Mouse (Mus musculus) neural tube, embryonic 12.5 days (tissue): ENCODE measurements around the gene Nop9. TPM values are rescaled to one million over a fixed set of nuclear protein-coding genes. Genes with fewer than 3 reads are reported as not detected.

Source experiments
- ATAC-seq: fragments of 200-750 bp; cut with Nextera tagmentation; 2 replicates; pipeline ENCODE4 v1.8.0; 2017; ENCODE audit warnings: low read depth, mild to moderate bottlenecking, moderate TSS enrichment, moderate library complexity; ENCODE audit not compliant: low FRiP score
- H3K27ac ChIP-seq: fragments of 300-500 bp; sonication (generic); 2 replicates; pipeline ENCODE4 v1.5.1; 2016
- H3K27me3 ChIP-seq: fragments of 300-500 bp; sonication (generic); replicated peaks from 2 replicates; pipeline ENCODE4 v1.6.1; 2016; ENCODE audit warnings: mild to moderate bottlenecking
- H3K36me3 ChIP-seq: fragments of 300-500 bp; sonication (generic); 2 replicates; pipeline ENCODE4 v1.6.1; 2016; ENCODE audit warnings: mild to moderate bottlenecking
- H3K4me1 ChIP-seq: fragments of 300-500 bp; sonication (generic); 2 replicates; pipeline ENCODE4 v1.6.1; 2016
- H3K4me2 ChIP-seq: fragments of 300-500 bp; sonication (generic); replicated peaks from 2 replicates; pipeline ENCODE4 v1.6.1; 2016; ENCODE audit warnings: mild to moderate bottlenecking
- H3K4me3 ChIP-seq: fragments of 300-500 bp; sonication (generic); 2 replicates; pipeline ENCODE4 v1.5.1; 2016
- H3K9ac ChIP-seq: fragments of 300-500 bp; sonication (generic); 2 replicates; pipeline ENCODE4 v1.6.1; 2016; ENCODE audit warnings: mild to moderate bottlenecking
- H3K9me3 ChIP-seq: fragments of 300-500 bp; sonication (generic); 2 replicates; pipeline ENCODE4 v1.6.1; 2016; ENCODE audit warnings: mild to moderate bottlenecking
- WGBS: fragments of 180-500 bp; shearing (Covaris S2); methylation state at CpG from one replicate; pipeline ENCODE4 v1.1.7; 2016; 5-methylcytosine and 5-hydroxymethylcytosine counted together
- polyA plus RNA-seq: library from polyadenylated mRNA; unstranded; fragments of >200 nt; fragmentation: Nextera tagmentation; extraction: Ambion mirVana; gene quantifications from 2 replicates; pipeline ENCODE4 v1.2.1, GENCODE M21; 2016

The Nop9 gene
- polyA plus RNA-seq, 1 experiment from 2014 or later = 47.0 TPM

GRCm38 (mm10) chr14:55716884-55717283 lies 28.6 kb upstream of the Nop9 start:
- ATAC-seq = no peak
- no peak overlapping the region for H3K9ac ChIP-seq
- H3K4me2 ChIP-seq = no peak overlapping the region
- peaks cover 26% of the 10 kb centered on the region for H3K36me3 ChIP-seq
- H3K27ac ChIP-seq = no peak overlapping the region
- H3K4me1 ChIP-seq = 0 out of 2 replicates have a peak, but pooled peaks cover 3% of the 10 kb centered on the region
- WGBS = 74% methylated on average over 8 of the region's 8 CpGs
- H3K4me3 ChIP-seq = no peak overlapping the region
- H3K9me3 ChIP-seq = no peaks in the 10 kb centered on the region
- peaks cover 22% of the 10 kb centered on the region for H3K27me3 ChIP-seq

DNA sequence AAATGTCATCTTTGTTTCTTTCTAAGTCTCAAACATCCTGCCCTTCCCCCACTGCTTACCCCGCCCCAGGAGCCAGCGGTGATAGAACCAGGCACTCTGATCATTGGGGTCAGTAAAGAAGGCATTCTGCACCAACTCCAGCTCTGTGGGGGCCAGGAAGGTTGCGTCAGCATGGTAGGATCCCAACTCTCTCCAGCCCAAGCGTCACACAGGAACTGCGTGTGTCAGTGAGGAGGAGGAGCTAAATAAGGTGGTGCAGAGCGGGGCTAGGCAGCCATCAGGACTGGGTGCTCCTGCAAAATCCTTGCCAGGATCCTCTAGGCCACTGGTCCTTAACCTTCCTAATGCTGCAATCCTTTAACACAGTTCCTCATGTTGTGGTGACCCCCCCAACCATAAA lies 25.8 kb upstream of the Nop9 start:
- Histone ChIP-seq H3K27me3 (no peaks in the 10 kb centered on the region), H3K27ac (no peak overlapping the region), H3K36me3 (peaks cover 26% of the 10 kb centered on the region), H3K9me3 (no peaks in the 10 kb centered on the region), H3K4me1 (0 out of 2 replicates have a peak, but pooled peaks cover 4% of the 10 kb centered on the region), H3K9ac (no peak overlapping the region), H3K4me3 (no peak overlapping the region), H3K4me2 (no peak overlapping the region)
- no peak for ATAC-seq
- WGBS = 88% methylated on average over 6 of the region's 6 CpGs

DNA sequence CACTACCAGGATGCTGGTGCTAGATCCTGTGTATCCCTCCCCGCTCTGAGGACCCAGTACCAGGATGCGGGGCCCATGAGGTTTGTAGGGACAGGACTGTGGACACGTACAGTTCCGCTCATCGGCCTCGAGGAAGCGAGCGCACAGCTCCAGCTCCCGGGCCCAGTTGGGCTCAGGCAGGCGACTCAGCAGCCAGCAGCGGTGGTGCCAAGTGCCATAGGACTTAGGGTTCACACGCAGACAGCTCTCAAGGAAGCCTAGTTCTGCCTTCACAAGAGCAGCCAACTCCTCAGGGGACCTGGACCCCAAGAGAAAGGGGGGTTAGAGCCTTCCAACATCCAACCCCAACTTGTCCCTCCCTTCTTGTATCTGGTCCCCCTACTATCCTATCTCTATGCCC lies 24.8 kb upstream of the Nop9 start:
- no peak overlapping the region for H3K27ac ChIP-seq
- 0 out of 2 replicates have a peak, but pooled peaks cover 4% of the 10 kb centered on the region for H3K4me1 ChIP-seq
- H3K36me3 ChIP-seq = peaks cover 26% of the 10 kb centered on the region
- WGBS = 91% methylated on average over 12 of the region's 12 CpGs
- ATAC-seq = no peak
- H3K9me3 ChIP-seq = no peaks in the 10 kb centered on the region
- H3K27me3 ChIP-seq = no peaks in the 10 kb centered on the region
- H3K4me2 ChIP-seq = peak overlapping the region; percentile 73; the same call in 1 of the 2 replicates
- H3K4me3 ChIP-seq = no peak overlapping the region
- no peak overlapping the region for H3K9ac ChIP-seq

DNA sequence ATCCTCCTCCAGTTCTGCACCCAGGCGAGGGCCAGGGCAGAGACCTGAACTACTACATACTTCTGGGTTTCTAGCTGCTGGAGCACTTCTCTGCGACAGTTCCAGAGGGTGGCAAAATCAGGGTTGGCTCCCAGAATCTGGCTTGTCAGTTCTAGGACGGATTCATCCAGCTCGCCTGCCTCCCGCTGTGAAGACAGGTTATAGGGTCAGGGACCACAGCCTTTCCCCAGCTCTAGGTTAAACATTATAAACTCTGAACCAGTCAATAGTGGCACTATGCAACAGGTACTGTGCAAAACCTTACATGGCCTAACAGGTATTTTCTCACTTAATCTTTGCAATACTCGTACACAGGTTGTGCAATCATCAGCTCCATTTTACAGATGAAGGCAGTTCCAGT lies 24.4 kb upstream of the Nop9 start:
- WGBS = 72% methylated on average over 6 of the region's 6 CpGs
- no peak for ATAC-seq
- Histone ChIP-seq H3K9me3 (no peaks in the 10 kb centered on the region), H3K27me3 (no peaks in the 10 kb centered on the region), H3K9ac (0 out of 2 replicates have a peak overlapping the region, but pooled peaks have one; percentile 74), H3K4me2 (peak overlapping the region; percentile 73), H3K36me3 (peaks cover 26% of the 10 kb centered on the region), H3K4me3 (peak overlapping the region; percentile 80; the same call in 1 of the 2 replicates), H3K4me1 (0 out of 2 replicates have a peak, but pooled peaks cover 4% of the 10 kb centered on the region), H3K27ac (no peak overlapping the region)

DNA sequence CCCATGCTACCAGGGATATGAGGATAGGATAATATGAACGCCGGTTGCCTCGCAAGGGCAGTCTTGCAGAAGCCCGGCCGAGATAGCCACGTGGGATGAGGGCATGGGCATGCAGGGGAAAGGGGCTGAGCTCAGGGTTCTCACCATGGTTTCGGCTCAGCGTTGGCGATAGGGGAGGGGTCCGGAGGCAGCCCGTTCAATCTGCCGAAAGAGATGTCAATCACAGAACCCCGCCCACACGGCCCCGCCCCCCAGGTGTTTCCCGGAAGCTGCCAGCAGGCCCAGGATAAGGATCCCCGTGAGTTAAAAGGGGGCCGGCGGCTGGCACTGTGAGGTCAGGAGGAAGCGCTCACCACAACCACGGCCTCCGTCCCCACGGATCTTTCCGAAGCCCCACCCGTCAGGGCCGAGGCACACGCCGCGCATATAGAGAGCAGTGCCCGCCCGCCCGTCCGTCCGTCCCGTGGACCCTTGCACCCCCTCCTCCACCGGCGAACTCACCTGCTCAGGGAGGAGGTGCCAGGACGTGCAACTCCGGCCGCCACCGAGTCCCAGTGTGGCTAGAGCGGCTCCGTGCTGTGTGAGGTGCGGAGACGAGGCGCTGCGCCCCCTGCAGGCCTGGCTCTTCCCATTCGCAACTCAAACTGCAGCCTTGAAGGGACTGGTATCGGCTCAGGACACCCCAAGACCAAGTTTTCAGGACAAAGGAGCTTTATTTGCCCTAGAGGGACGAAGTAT lies 23.6 kb upstream of the Nop9 start, which contains the start of gene Rabggta:
TSS of gene Rabggta (minus strand) at position 564 of the 738 bp plus-strand sequence.
- Histone ChIP-seq H3K27me3 (no peaks in the 10 kb centered on the region), H3K4me1 (0 out of 2 replicates have a peak, but pooled peaks cover 4% of the 10 kb centered on the region), H3K4me2 (peak within 1 kb of the TSS; percentile 73), H3K36me3 (peaks cover 26% of the 10 kb centered on the region), H3K4me3 (peak within 1 kb of the TSS; percentile 80), H3K9me3 (no peaks in the 10 kb centered on the region), H3K9ac (peak within 1 kb of the TSS; percentile 74), H3K27ac (0 out of 2 replicates have a peak within 1 kb of the TSS, but pooled peaks have one; percentile 53)
- under 1% methylated on average over 50 of the region's 50 CpGs for WGBS
- peak; percentile 94 for ATAC-seq

DNA sequence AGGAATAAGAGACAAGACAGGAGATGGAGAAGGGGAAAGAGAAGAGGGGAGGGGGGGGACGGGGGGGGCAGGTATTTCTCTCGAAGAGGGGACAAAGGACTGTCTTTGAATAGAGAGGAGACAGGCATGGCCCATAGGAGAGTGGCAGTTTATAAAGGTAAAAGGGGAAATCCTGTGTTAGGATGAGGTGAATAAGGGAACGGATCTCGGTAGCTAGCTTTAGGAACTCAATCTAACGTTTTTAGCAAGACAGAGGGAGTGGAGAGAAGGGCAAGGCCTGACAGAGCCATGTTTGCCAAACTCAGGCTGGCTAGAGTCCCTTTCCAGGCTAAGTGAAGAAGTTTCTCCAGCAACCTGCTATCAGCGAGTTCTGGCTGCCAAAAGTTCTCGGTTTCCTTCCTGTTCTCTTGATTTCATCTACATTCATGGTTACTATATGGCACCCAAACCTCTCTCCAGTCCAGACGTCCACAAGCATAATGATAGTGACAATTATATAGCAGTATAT lies 23.0 kb upstream of the Nop9 start:
- H3K4me3 ChIP-seq = peak overlapping the region; percentile 80
- 0 out of 2 replicates have a peak, but pooled peaks cover 4% of the 10 kb centered on the region for H3K4me1 ChIP-seq
- H3K4me2 ChIP-seq = peak overlapping the region; percentile 73
- ATAC-seq = peak; percentile 26
- no peaks in the 10 kb centered on the region for H3K9me3 ChIP-seq
- peak overlapping the region; percentile 74 for H3K9ac ChIP-seq
- 49% methylated on average over 8 of the region's 8 CpGs for WGBS
- peaks cover 25% of the 10 kb centered on the region for H3K36me3 ChIP-seq
- no peak overlapping the region for H3K27ac ChIP-seq
- H3K27me3 ChIP-seq = no peaks in the 10 kb centered on the region

GRCm38 (mm10) chr14:55723433-55723832 lies 22.1 kb upstream of the Nop9 start:
- H3K4me3 ChIP-seq = no peak overlapping the region
- whole genome bisulfite sequencing = 95% methylated on average over 7 of the region's 7 CpGs
- no peak overlapping the region for H3K9ac ChIP-seq
- no peak for ATAC-seq
- H3K27ac ChIP-seq = no peak overlapping the region
- H3K4me1 ChIP-seq = 0 out of 2 replicates have a peak, but pooled peaks cover 4% of the 10 kb centered on the region
- H3K4me2 ChIP-seq = no peak overlapping the region
- no peaks in the 10 kb centered on the region for H3K27me3 ChIP-seq
- no peaks in the 10 kb centered on the region for H3K9me3 ChIP-seq
- H3K36me3 ChIP-seq = peaks cover 17% of the 10 kb centered on the region

GRCm38 (mm10) chr14:55724411-55724871 lies 21.1 kb upstream of the Nop9 start:
- 0 out of 2 replicates have a peak, but pooled peaks cover 4% of the 10 kb centered on the region for H3K4me1 ChIP-seq
- no peak overlapping the region for H3K9ac ChIP-seq
- no peaks in the 10 kb centered on the region for H3K27me3 ChIP-seq
- WGBS = 71% methylated on average over 8 of the region's 8 CpGs
- H3K27ac ChIP-seq = no peak overlapping the region
- peaks cover 7% of the 10 kb centered on the region for H3K36me3 ChIP-seq
- H3K4me3 ChIP-seq = no peak overlapping the region
- H3K9me3 ChIP-seq = no peaks in the 10 kb centered on the region
- H3K4me2 ChIP-seq = no peak overlapping the region
- ATAC-seq = no peak

- Histone ChIP-seq H3K27me3 (no peaks in the 10 kb centered on the region), H3K4me3 (no peak overlapping the region), H3K27ac (no peak overlapping the region), H3K4me1 (0 out of 2 replicates have a peak, but pooled peaks cover 4% of the 10 kb centered on the region), H3K9ac (no peak overlapping the region), H3K36me3 (no peaks in the 10 kb centered on the region), H3K9me3 (no peaks in the 10 kb centered on the region), H3K4me2 (no peak overlapping the region)
- no peak for ATAC-seq
Observed at GRCm38 (mm10) chr14:55726261-55726660, 19.2 kb upstream of the Nop9 start.

GRCm38 (mm10) chr14:55727889-55728685 lies 17.4 kb upstream of the Nop9 start:
- Histone ChIP-seq H3K36me3 (no peaks in the 10 kb centered on the region), H3K4me3 (no peak overlapping the region), H3K9me3 (no peaks in the 10 kb centered on the region), H3K9ac (no peak overlapping the region), H3K27ac (no peak overlapping the region), H3K4me1 (no peaks in the 10 kb centered on the region), H3K27me3 (no peaks in the 10 kb centered on the region), H3K4me2 (no peak overlapping the region)
- no peak for ATAC-seq
- 72% methylated on average over 8 of the region's 8 CpGs for WGBS

- Histone ChIP-seq H3K36me3 (no peaks in the 10 kb centered on the region), H3K9ac (no peak overlapping the region), H3K27me3 (no peaks in the 10 kb centered on the region), H3K4me1 (no peaks in the 10 kb centered on the region), H3K4me3 (no peak overlapping the region), H3K4me2 (no peak overlapping the region), H3K9me3 (no peaks in the 10 kb centered on the region), H3K27ac (no peak overlapping the region)
- no peak for ATAC-seq
- 76% methylated on average over 7 of the region's 7 CpGs for WGBS
Observed at GRCm38 (mm10) chr14:55730116-55730515, 15.4 kb upstream of the Nop9 start.

- 80% methylated on average over 7 of the region's 7 CpGs for WGBS
Observed at GRCm38 (mm10) chr14:55730531-55731032, 14.9 kb upstream of the Nop9 start.

More at GRCm38 (mm10) chr14:55730531-55731032, 14.9 kb upstream of the Nop9 start:
- Histone ChIP-seq H3K9me3 (no peaks in the 10 kb centered on the region), H3K36me3 (no peaks in the 10 kb centered on the region), H3K4me3 (no peak overlapping the region), H3K9ac (no peak overlapping the region), H3K4me2 (no peak overlapping the region), H3K4me1 (no peaks in the 10 kb centered on the region), H3K27me3 (no peaks in the 10 kb centered on the region), H3K27ac (no peak overlapping the region)
- ATAC-seq = no peak
